Mouse (Mus musculus) C2C12 (cell line): ENCODE measurements around the gene B230118H07Rik.

Experiments
- CTCF ChIP-seq: IDR thresholded peaks from one replicate; pipeline ENCODE4 v1.5.1; 2011; ENCODE audit not compliant: control insufficient read depth, insufficient read depth, insufficient read length
- MAX ChIP-seq: IDR thresholded peaks from one replicate; pipeline ENCODE4 v1.6.1; 2011; ENCODE audit warnings: mild to moderate bottlenecking, control low read depth
- MYOD1 ChIP-seq: IDR thresholded peaks from one replicate; pipeline ENCODE4 v1.6.1; 2011; ENCODE audit warnings: low read depth; ENCODE audit not compliant: control insufficient read depth, insufficient read length
- MYOG ChIP-seq: IDR thresholded peaks from one replicate; pipeline ENCODE4 v1.6.1; 2011; ENCODE audit not compliant: control insufficient read depth, insufficient read length; ENCODE audit errors: extremely low read depth

DNA sequence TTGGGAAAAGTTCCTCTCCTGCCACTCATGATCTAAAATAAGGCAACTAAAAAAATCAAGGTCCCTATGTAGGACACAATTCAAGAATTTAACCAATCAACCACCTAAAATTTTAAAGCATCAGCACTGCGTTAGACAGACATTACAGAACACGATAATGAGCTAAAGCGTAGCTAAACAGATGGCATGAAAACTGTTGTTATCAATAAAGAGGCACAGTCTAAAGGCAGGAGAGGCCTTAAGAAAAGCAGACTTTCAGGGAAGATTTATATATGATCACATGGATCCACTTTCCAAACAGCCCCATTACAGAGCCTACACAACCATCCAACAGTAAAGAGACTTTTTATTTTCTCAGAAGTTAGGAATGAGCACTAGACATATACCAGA lies 16.4 kb upstream of the B230118H07Rik start:
- TF ChIP-seq CTCF (no peak), MAX (no peak), MYOG (no peak), MYOD1 (no peak)
